Mouse (Mus musculus): ENCODE measurements at regions not wholly inside any gene's neighbourhood (a gene's known extent, or its start where the extent isn't known, plus 50 kb on each side); places are given as distances from the start of the nearest gene placed in this dataset.
A peak's percentile ranks its signal among the peaks of the same experiment; 100 is the strongest.

DNA sequence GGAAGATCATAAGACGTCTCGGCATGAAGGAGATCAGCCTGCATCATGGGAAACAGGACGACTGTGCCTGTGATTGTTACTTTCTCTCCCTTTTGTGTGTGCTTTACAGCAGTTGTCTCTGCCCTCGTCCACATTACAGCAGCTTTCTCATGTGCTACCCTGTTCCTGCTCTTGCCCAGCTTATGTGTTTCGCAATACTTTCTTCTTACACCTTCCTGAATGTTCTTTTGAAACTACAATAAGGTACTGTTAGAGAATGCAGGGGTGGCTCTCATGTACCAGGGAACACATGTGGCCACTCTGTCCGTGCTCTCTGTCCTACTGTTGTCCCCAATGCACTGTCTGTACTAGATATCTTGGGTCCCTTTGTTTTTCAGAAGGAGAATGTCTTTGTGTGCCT is 414.0 kb upstream of the Alcam start:
- H3K4me1 ChIP-seq (ENCODE audit: control insufficient read depth in 2 of 2, insufficient read depth in 2 of 2, low read length in 2 of 2, poor library complexity in 1 of 2), result no peaks in the 10 kb centered on the region
- H3K9me3 ChIP-seq (ENCODE audit: control insufficient read depth, insufficient read depth, low read depth, low read length), result no peaks in the 10 kb centered on the region
- in situ Hi-C loops (cut with MboI; ENCODE audit: low sequenced_read_pairs in 2 of 2, unreplicated experiment in 2 of 2), result no loop called here
- no peak for TF ChIP-seq MAFK (IDR thresholded peaks at IDR 0.05; ENCODE audit: insufficient read depth, low read depth, low read length)
- no peak for TF ChIP-seq ZNF384 (IDR thresholded peaks at IDR 0.05; ENCODE audit: low read depth, low read length)
- TF ChIP-seq HCFC1 (IDR thresholded peaks at IDR 0.05; ENCODE audit: borderline replicate concordance, insufficient read depth, low read length), result no peak
- no peak for TF ChIP-seq CHD2 (IDR thresholded peaks at IDR 0.05; ENCODE audit: low read depth, low read length)
- TF ChIP-seq ZC3H11A (IDR thresholded peaks at IDR 0.05; ENCODE audit: borderline replicate concordance, low read depth, low read length), result no peak
- no peak for DNase-seq (ENCODE audit: low read depth, low spot score)
- H3K4me3 ChIP-seq (ENCODE audit: insufficient read depth in 1 of 2, low read depth in 1 of 2, low read length in 2 of 2, poor library complexity in 1 of 2, severe bottlenecking in 1 of 2), result no peak overlapping the region
- H3K36me3 ChIP-seq (ENCODE audit: control insufficient read depth, insufficient read depth, low read length, poor library complexity, severe bottlenecking), result no peaks in the 10 kb centered on the region
- no peak overlapping the region for H3K27ac ChIP-seq (ENCODE audit: insufficient read depth, low read depth, low read length, poor library complexity, severe bottlenecking)
- no peak overlapping the region for H3K9ac ChIP-seq (ENCODE audit: insufficient read depth, low read depth, low read length, poor library complexity, severe bottlenecking)

DNA sequence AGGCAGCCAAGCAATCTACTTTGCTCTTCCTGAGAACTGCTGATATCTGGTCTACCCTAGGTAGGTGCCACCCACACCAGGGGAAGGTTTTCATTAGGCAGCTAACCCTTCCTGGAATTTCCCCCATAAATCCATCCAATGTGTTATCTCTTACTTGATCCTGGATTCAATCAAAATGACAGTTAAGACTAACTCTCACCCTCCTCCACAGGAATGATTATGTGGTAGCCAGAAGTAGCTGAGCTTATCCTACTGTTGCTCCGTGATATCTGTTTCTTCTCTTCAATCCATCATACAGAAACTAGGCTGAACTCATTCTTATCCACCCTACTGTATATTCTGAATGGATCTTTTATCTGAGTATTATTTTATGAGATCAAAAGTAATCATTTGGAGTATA is 409.7 kb upstream of the Alcam start:
- Histone ChIP-seq H3K36me3 (ENCODE audit: control insufficient read depth, insufficient read depth, low read length, poor library complexity, severe bottlenecking) (no peaks in the 10 kb centered on the region), H3K9ac (ENCODE audit: insufficient read depth, low read depth, low read length, poor library complexity, severe bottlenecking) (no peak overlapping the region), H3K9me3 (ENCODE audit: control insufficient read depth, insufficient read depth, low read depth, low read length) (no peaks in the 10 kb centered on the region), H3K4me3 (ENCODE audit: insufficient read depth in 1 of 2, low read depth in 1 of 2, low read length in 2 of 2, poor library complexity in 1 of 2, severe bottlenecking in 1 of 2) (no peak overlapping the region), H3K27ac (ENCODE audit: insufficient read depth, low read depth, low read length, poor library complexity, severe bottlenecking) (no peak overlapping the region), H3K4me1 (ENCODE audit: control insufficient read depth in 2 of 2, insufficient read depth in 2 of 2, low read length in 2 of 2, poor library complexity in 1 of 2) (no peaks in the 10 kb centered on the region)
- no peak for TF ChIP-seq ZNF384 (IDR thresholded peaks at IDR 0.05; ENCODE audit: low read depth, low read length)
- TF ChIP-seq MAFK (IDR thresholded peaks at IDR 0.05; ENCODE audit: insufficient read depth, low read depth, low read length), result no peak
- TF ChIP-seq ZC3H11A (IDR thresholded peaks at IDR 0.05; ENCODE audit: borderline replicate concordance, low read depth, low read length), result no peak
- TF ChIP-seq HCFC1 (IDR thresholded peaks at IDR 0.05; ENCODE audit: borderline replicate concordance, insufficient read depth, low read length), result no peak
- TF ChIP-seq CHD2 (IDR thresholded peaks at IDR 0.05; ENCODE audit: low read depth, low read length), result no peak
- DNase-seq (ENCODE audit: low read depth, low spot score), result no peak
- in situ Hi-C loops (cut with MboI; ENCODE audit: low sequenced_read_pairs in 2 of 2, unreplicated experiment in 2 of 2), result no loop called here

GRCm38 (mm10) chr16:52861263-52861662 is 407.4 kb upstream of the Alcam start:
- Histone ChIP-seq H3K36me3 (ENCODE audit: control insufficient read depth, insufficient read depth, low read length, poor library complexity, severe bottlenecking) (no peaks in the 10 kb centered on the region), H3K4me3 (ENCODE audit: insufficient read depth in 1 of 2, low read depth in 1 of 2, low read length in 2 of 2, poor library complexity in 1 of 2, severe bottlenecking in 1 of 2) (no peak overlapping the region), H3K4me1 (ENCODE audit: control insufficient read depth in 2 of 2, insufficient read depth in 2 of 2, low read length in 2 of 2, poor library complexity in 1 of 2) (no peaks in the 10 kb centered on the region), H3K27ac (ENCODE audit: insufficient read depth, low read depth, low read length, poor library complexity, severe bottlenecking) (no peak overlapping the region), H3K9ac (ENCODE audit: insufficient read depth, low read depth, low read length, poor library complexity, severe bottlenecking) (no peak overlapping the region), H3K9me3 (ENCODE audit: control insufficient read depth, insufficient read depth, low read depth, low read length) (no peaks in the 10 kb centered on the region)
- no peak for TF ChIP-seq CHD2 (IDR thresholded peaks at IDR 0.05; ENCODE audit: low read depth, low read length)
- TF ChIP-seq MAFK (IDR thresholded peaks at IDR 0.05; ENCODE audit: insufficient read depth, low read depth, low read length), result no peak
- TF ChIP-seq ZNF384 (IDR thresholded peaks at IDR 0.05; ENCODE audit: low read depth, low read length), result no peak
- no peak for TF ChIP-seq HCFC1 (IDR thresholded peaks at IDR 0.05; ENCODE audit: borderline replicate concordance, insufficient read depth, low read length)
- no peak for TF ChIP-seq ZC3H11A (IDR thresholded peaks at IDR 0.05; ENCODE audit: borderline replicate concordance, low read depth, low read length)
- in situ Hi-C loops (cut with MboI; ENCODE audit: low sequenced_read_pairs in 2 of 2, unreplicated experiment in 2 of 2), result no loop called here
- DNase-seq (ENCODE audit: low read depth, low spot score), result no peak

DNA sequence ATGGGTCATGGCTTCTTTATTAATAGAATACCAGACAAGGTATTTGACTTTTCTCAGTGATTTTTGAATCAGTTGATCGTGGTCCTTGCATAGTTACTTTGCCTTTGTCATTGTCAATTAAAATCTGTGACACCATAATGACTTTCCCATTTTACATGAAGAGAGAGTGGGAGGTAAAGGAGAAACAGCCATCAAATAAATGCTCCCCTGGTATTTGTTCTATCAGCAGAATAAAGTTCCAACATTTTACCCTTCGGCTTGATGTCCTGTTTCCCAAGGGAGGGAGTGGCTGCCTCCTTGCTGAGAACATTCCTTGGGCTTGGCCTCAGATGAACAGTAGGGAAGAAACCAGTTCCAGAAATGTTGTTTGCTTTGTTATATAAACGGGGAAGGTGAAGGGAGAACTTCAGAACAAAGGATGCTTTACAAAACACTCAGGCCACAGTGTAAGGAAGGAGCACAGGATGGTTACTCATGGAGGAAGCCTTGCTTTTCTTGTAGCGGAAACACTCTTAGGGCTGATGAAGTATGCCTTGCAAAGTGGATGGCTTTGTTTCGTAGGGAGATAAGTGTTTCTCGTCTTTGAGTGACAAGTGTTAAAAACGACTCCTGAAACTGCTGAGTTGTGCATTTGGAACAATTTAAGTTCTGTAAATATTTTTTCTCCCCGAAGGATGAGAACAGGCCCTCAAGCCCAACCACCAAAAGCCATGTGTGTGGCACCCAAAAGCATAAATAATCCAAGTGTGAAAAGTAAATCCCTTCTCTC is 404.8 kb upstream of the Alcam start:
- TF ChIP-seq CHD2 (IDR thresholded peaks at IDR 0.05; ENCODE audit: low read depth, low read length), result no peak
- TF ChIP-seq HCFC1 (IDR thresholded peaks at IDR 0.05; ENCODE audit: borderline replicate concordance, insufficient read depth, low read length), result no peak
- no peak for TF ChIP-seq MAFK (IDR thresholded peaks at IDR 0.05; ENCODE audit: insufficient read depth, low read depth, low read length)
- TF ChIP-seq ZNF384 (IDR thresholded peaks at IDR 0.05; ENCODE audit: low read depth, low read length), result no peak
- no peak for TF ChIP-seq ZC3H11A (IDR thresholded peaks at IDR 0.05; ENCODE audit: borderline replicate concordance, low read depth, low read length)
- Histone ChIP-seq H3K4me1 (ENCODE audit: control insufficient read depth in 2 of 2, insufficient read depth in 2 of 2, low read length in 2 of 2, poor library complexity in 1 of 2) (no peaks in the 10 kb centered on the region), H3K27ac (ENCODE audit: insufficient read depth, low read depth, low read length, poor library complexity, severe bottlenecking) (no peak overlapping the region), H3K9ac (ENCODE audit: insufficient read depth, low read depth, low read length, poor library complexity, severe bottlenecking) (no peak overlapping the region), H3K9me3 (ENCODE audit: control insufficient read depth, insufficient read depth, low read depth, low read length) (no peaks in the 10 kb centered on the region), H3K36me3 (ENCODE audit: control insufficient read depth, insufficient read depth, low read length, poor library complexity, severe bottlenecking) (no peaks in the 10 kb centered on the region), H3K4me3 (ENCODE audit: insufficient read depth in 1 of 2, low read depth in 1 of 2, low read length in 2 of 2, poor library complexity in 1 of 2, severe bottlenecking in 1 of 2) (no peak overlapping the region)
- DNase-seq (ENCODE audit: low read depth, low spot score), result peak; percentile 2
- in situ Hi-C loops (cut with MboI; ENCODE audit: low sequenced_read_pairs in 2 of 2, unreplicated experiment in 2 of 2), result no loop called here

All from ES-E14 (cell line).